Mouse (Mus musculus) cortical plate, adult 2 months (tissue): ENCODE data around the gene Emilin2. TPM values are rescaled to one million over a fixed set of nuclear protein-coding genes. Genes with fewer than 3 reads are reported as not detected.
A peak's percentile ranks its signal among the peaks of the same experiment; 100 is the strongest.

Source experiments
- H3K27ac ChIP-seq: fragments of 200-500 bp; 2 replicates; pipeline ENCODE4 v1.5.1; 2012; ENCODE audit warnings: low read length, control low read depth, inconsistent platforms; ENCODE audit not compliant: insufficient read depth
- H3K4me1 ChIP-seq: fragments of 200-500 bp; 2 replicates; pipeline ENCODE4 v1.6.1; 2011; ENCODE audit warnings: low read length; ENCODE audit not compliant: control insufficient read depth, insufficient read depth
- H3K4me3 ChIP-seq: fragments of 200-500 bp; 2 replicates; pipeline ENCODE4 v1.5.1; 2011; ENCODE audit warnings: mild to moderate bottlenecking, low read length, control low read depth; ENCODE audit not compliant: insufficient read depth
- CTCF ChIP-seq: fragments of 200-500 bp; IDR thresholded peaks from 2 replicates; pipeline ENCODE4 v1.5.1; 2011; ENCODE audit warnings: mild to moderate bottlenecking, control low read depth, low read length; ENCODE audit not compliant: insufficient read depth; ENCODE audit errors: extremely low read depth
- POLR2A ChIP-seq: fragments of 200-500 bp; IDR thresholded peaks from 2 replicates; pipeline ENCODE4 v1.6.1; 2011; ENCODE audit warnings: mild to moderate bottlenecking, low read length, control low read depth; ENCODE audit not compliant: insufficient read depth; ENCODE audit errors: extremely low read depth
- polyA plus RNA-seq: library from polyadenylated mRNA; depleted of rRNA; stranded (reverse); fragments of >200 nt; gene quantifications from 2 replicates; pipeline ENCODE4 v1.2.3, GENCODE M21; 2012

Emilin2 gene
- polyA plus RNA-seq, 1 experiment = 1.7 TPM

DNA sequence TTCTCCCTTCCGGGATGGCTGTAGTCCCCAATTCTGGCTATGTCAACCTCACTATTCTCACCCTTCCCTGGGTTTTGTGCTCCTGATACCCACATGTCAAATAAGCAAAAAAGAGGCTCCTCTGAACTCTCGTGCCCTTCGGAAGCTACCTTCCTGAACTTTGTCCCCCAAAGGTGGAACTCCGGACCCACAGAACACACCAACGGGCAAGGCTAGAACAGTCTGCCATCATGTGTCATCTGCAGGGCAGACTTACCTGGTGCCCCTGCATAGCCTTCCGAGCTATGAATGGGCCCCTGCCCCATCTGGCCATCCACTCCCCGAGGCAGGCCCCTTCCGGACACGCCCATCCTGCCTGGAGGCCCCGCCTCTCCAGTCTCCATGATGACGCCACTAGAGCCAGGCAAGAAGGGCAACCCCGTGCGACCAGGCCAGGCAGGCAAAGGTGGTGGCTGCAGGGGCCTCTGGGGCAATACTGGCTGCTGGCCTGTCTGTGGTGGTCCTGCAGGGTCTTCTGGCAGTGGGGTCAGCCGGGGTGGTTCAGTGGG is 55.6 kb downstream of the Emilin2 start:
- peaks cover 2% of the 10 kb centered on the region; the same call in 1 of the 2 replicates for H3K4me1 ChIP-seq
- no peak for TF ChIP-seq POLR2A

DNA sequence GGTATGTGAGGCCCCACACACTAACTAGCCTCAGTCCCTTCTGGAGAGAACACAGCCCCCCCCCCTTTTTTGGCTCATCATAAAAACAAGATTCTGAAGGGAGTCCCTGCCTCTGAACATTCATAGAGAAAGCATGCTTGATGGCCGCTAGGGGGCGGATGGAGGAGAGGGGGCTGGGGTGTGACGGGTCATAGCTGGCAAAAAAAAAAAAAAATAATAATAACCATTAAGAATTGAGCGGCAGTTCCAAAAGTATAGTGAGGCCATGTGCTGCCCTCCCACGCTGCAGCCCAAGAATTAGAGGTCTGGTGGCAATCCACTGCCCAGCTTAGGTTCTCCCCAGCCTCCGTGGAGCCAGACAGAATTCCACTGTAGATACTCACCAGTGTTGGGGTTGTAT is 57.0 kb downstream of the Emilin2 start:
- Histone ChIP-seq H3K4me3 (no peak overlapping the region), H3K4me1 (peaks cover 2% of the 10 kb centered on the region; the same call in 1 of the 2 replicates), H3K27ac (no peak overlapping the region)
- TF ChIP-seq CTCF (peak; percentile 28; the same call in 1 of the 2 replicates), POLR2A (no peak)

More for the DNA sequence above, 55.6 kb downstream of the Emilin2 start:
- no peak overlapping the region for H3K4me3 ChIP-seq
- H3K27ac ChIP-seq = no peak overlapping the region

DNA sequence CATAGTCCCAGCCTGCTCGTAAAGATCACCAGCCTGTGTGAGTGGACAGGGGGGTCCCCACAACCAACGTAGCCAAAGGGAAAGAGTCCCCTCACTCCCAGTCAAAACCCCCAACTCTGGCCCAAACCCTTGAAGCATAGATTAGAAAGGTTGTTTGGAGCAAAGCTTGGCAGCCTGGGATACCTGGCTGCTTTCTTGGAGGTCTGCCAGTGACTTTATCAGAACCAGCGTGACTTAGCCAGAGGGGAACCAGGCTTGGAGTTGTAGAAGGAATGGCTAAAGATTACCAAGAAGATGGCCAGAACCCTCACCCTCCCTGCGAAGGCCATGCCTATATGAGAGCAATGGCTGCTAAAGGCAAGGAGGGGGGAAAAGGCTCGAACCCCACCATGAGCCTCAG is 57.7 kb downstream of the Emilin2 start:
- H3K4me3 ChIP-seq = no peak overlapping the region
- peaks cover 2% of the 10 kb centered on the region; the same call in 1 of the 2 replicates for H3K4me1 ChIP-seq
- no peak overlapping the region for H3K27ac ChIP-seq
- no peak for TF ChIP-seq POLR2A
- no peak for TF ChIP-seq CTCF

GRCm38 (mm10) chr17:71253391-71253790 is 58.4 kb downstream of the Emilin2 start:
- TF ChIP-seq POLR2A = no peak
- no peak for TF ChIP-seq CTCF
- Histone ChIP-seq H3K4me3 (no peak overlapping the region), H3K27ac (no peak overlapping the region), H3K4me1 (peaks cover 4% of the 10 kb centered on the region)

DNA sequence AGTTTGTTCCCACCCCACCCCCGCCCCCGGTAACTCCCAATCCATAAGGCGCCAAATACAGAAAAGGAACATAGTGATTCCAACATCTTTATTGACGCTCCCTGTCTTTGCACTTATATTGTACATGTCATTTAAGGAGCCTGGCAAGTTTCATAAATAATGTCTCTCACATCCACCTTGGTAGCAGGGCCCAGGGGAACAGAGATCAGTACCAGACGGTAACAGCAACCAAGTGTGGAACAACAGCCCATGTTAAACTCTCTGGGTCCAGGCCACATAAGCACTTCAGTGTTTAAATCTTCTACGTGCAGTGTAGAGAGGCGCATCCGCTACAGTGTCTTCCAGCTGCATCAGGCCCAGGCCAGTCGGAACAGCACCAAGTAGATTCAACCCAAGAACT is 59.7 kb downstream of the Emilin2 start:
- H3K4me3 ChIP-seq = no peak overlapping the region
- TF ChIP-seq POLR2A (no peak), CTCF (no peak)
- H3K27ac ChIP-seq = no peak overlapping the region

GRCm38 (mm10) chr17:71251601-71252001 is 60.2 kb downstream of the Emilin2 start:
- no peak for TF ChIP-seq POLR2A
- TF ChIP-seq CTCF = no peak
- Histone ChIP-seq H3K27ac (no peak overlapping the region), H3K4me1 (peaks cover 4% of the 10 kb centered on the region)

More for the DNA sequence above, 59.7 kb downstream of the Emilin2 start:
- H3K4me1 ChIP-seq = peaks cover 4% of the 10 kb centered on the region

GRCm38 (mm10) chr17:71250819-71251600 is 60.8 kb downstream of the Emilin2 start:
- no peak overlapping the region for H3K4me3 ChIP-seq
- H3K27ac ChIP-seq = no peak overlapping the region; the same call in 1 of the 2 replicates
- TF ChIP-seq CTCF = no peak
- H3K4me1 ChIP-seq = peaks cover 4% of the 10 kb centered on the region

More at GRCm38 (mm10) chr17:71251601-71252001, 60.2 kb downstream of the Emilin2 start:
- H3K4me3 ChIP-seq = no peak overlapping the region

- H3K4me1 ChIP-seq = peaks cover 4% of the 10 kb centered on the region
- H3K27ac ChIP-seq = no peak overlapping the region
- no peak overlapping the region for H3K4me3 ChIP-seq
- TF ChIP-seq CTCF (no peak), POLR2A (no peak)
These were observed 61.7 kb downstream of the Emilin2 start for GRCm38 (mm10) chr17:71250046-71250445.

- Histone ChIP-seq H3K27ac (no peak overlapping the region), H3K4me3 (no peak overlapping the region), H3K4me1 (peaks cover 4% of the 10 kb centered on the region)
- no peak for TF ChIP-seq CTCF
- no peak for TF ChIP-seq POLR2A
These were observed 62.8 kb downstream of the Emilin2 start for GRCm38 (mm10) chr17:71248963-71249362.

DNA sequence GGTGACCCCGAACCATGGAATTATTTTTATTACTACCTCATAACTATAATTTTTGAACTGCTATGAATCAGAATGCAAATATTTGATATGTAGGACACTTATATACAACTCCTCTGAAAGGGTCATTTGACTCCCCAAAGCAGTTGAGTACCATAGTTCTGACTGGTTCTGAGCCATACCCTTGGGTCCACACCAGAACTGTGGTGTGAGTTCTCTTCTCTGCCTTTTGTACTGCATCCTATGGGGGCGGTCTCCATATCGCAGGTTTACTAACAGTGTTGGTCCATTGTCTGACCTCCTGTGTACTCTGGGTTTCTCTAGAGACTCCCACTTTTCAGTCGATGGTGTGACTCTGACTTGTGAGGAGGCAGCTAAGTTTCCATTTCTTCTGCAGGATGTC is 65.8 kb downstream of the Emilin2 start:
- Histone ChIP-seq H3K27ac (no peak overlapping the region), H3K4me3 (no peak overlapping the region), H3K4me1 (peaks cover 2% of the 10 kb centered on the region; the same call in 1 of the 2 replicates)
- TF ChIP-seq CTCF = no peak
- TF ChIP-seq POLR2A = no peak

- H3K27ac ChIP-seq = no peak overlapping the region
- peaks cover 2% of the 10 kb centered on the region; the same call in 1 of the 2 replicates for H3K4me1 ChIP-seq
- no peak overlapping the region for H3K4me3 ChIP-seq
- no peak for TF ChIP-seq CTCF
- TF ChIP-seq POLR2A = no peak
These were observed 66.6 kb downstream of the Emilin2 start for GRCm38 (mm10) chr17:71245133-71245532.
